Mouse (Mus musculus): ENCODE results near the gene Siva1. TPM values are rescaled to one million over a fixed set of nuclear protein-coding genes. Genes with fewer than 3 reads are reported as not detected.

The Siva1 gene
- polyA plus RNA-seq, 1 experiment from 2014 or later, result 361 TPM

GRCm38 (mm10) chr12:112609031-112609430 is 35.4 kb upstream of the Siva1 start:
- no peaks in the 10 kb centered on the region for H3K27me3 ChIP-seq (ENCODE audit: low read depth, poor library complexity, severe bottlenecking)
- 92% methylated on average over 10 of the region's 10 CpGs for WGBS
- no peak overlapping the region for H3K4me3 ChIP-seq
- H3K9me3 ChIP-seq (replicated peaks), result no peaks in the 10 kb centered on the region
- no peak overlapping the region for H3K27ac ChIP-seq (replicated peaks)
- peaks cover 9% of the 10 kb centered on the region for H3K4me1 ChIP-seq
- no peak for DNase-seq (ENCODE audit: low spot score)
- H3K36me3 ChIP-seq, result no peaks in the 10 kb centered on the region

GRCm38 (mm10) chr12:112616668-112617067 is 27.8 kb upstream of the Siva1 start:
- H3K27me3 ChIP-seq (ENCODE audit: low read depth, poor library complexity, severe bottlenecking), result peaks cover 42% of the 10 kb centered on the region
- no peak for DNase-seq (ENCODE audit: low spot score)
- no peaks in the 10 kb centered on the region for H3K36me3 ChIP-seq
- H3K27ac ChIP-seq (replicated peaks), result no peak overlapping the region
- H3K4me1 ChIP-seq, result peaks cover 43% of the 10 kb centered on the region
- WGBS, result 64% methylated on average over 9 of the region's 9 CpGs
- no peaks in the 10 kb centered on the region for H3K9me3 ChIP-seq (replicated peaks)
- no peak overlapping the region for H3K4me3 ChIP-seq

- peaks cover 48% of the 10 kb centered on the region for H3K27me3 ChIP-seq (ENCODE audit: low read depth, poor library complexity, severe bottlenecking)
- no peak for DNase-seq (ENCODE audit: low spot score)
- H3K27ac ChIP-seq (replicated peaks), result no peak overlapping the region
- H3K36me3 ChIP-seq, result no peaks in the 10 kb centered on the region
- WGBS, result 93% methylated on average over 11 of the region's 11 CpGs
- H3K9me3 ChIP-seq (replicated peaks), result no peaks in the 10 kb centered on the region
- H3K4me3 ChIP-seq, result no peak overlapping the region
- peaks cover 43% of the 10 kb centered on the region for H3K4me1 ChIP-seq
Observed at GRCm38 (mm10) chr12:112617184-112617583, 27.3 kb upstream of the Siva1 start.

- Histone ChIP-seq H3K4me1 (peaks cover 48% of the 10 kb centered on the region), H3K27me3 (ENCODE audit: low read depth, poor library complexity, severe bottlenecking) (peaks cover 55% of the 10 kb centered on the region), H3K27ac (replicated peaks) (peak overlapping the region; percentile 69), H3K9me3 (replicated peaks) (no peaks in the 10 kb centered on the region), H3K4me3 (no peak overlapping the region), H3K36me3 (no peaks in the 10 kb centered on the region)
- 12% methylated on average over 8 of the region's 8 CpGs for WGBS
- DNase-seq (ENCODE audit: low spot score), result peak; percentile 81
Observed at GRCm38 (mm10) chr12:112617898-112618380, 26.5 kb upstream of the Siva1 start.

GRCm38 (mm10) chr12:112618981-112619685 is 25.3 kb upstream of the Siva1 start:
- peak overlapping the region; percentile 84; the same call in 1 of the 2 replicates for H3K27ac ChIP-seq (replicated peaks)
- H3K4me1 ChIP-seq, result peaks cover 60% of the 10 kb centered on the region
- 20% methylated on average over 13 of the region's 13 CpGs for WGBS
- no peaks in the 10 kb centered on the region for H3K36me3 ChIP-seq
- no peaks in the 10 kb centered on the region for H3K9me3 ChIP-seq (replicated peaks)
- H3K27me3 ChIP-seq (ENCODE audit: low read depth, poor library complexity, severe bottlenecking), result peaks cover 62% of the 10 kb centered on the region
- no peak for DNase-seq (ENCODE audit: low spot score)
- peak overlapping the region; percentile 68 for H3K4me3 ChIP-seq

GRCm38 (mm10) chr12:112619686-112620353 is 24.7 kb upstream of the Siva1 start, which contains the start of gene Adssl1:
Gene Adssl1, plus strand, starts transcription at chr12:112620045.
- Histone ChIP-seq H3K27me3 (ENCODE audit: low read depth, poor library complexity, severe bottlenecking) (peaks cover 62% of the 10 kb centered on the region), H3K27ac (replicated peaks) (peak within 1 kb of the TSS; percentile 84), H3K9me3 (replicated peaks) (no peaks in the 10 kb centered on the region), H3K4me3 (peak within 1 kb of the TSS; percentile 68), H3K4me1 (peaks cover 60% of the 10 kb centered on the region), H3K36me3 (no peaks in the 10 kb centered on the region)
- WGBS, result under 1% methylated on average over 56 of the region's 56 CpGs
- DNase-seq (ENCODE audit: low spot score), result peak; percentile 72

GRCm38 (mm10) chr12:112620354-112621061 is 24.0 kb upstream of the Siva1 start:
- H3K4me3 ChIP-seq, result peak overlapping the region; percentile 68
- H3K27me3 ChIP-seq (ENCODE audit: low read depth, poor library complexity, severe bottlenecking), result peaks cover 62% of the 10 kb centered on the region
- H3K36me3 ChIP-seq, result no peaks in the 10 kb centered on the region
- 11% methylated on average over 16 of the region's 16 CpGs for WGBS
- no peaks in the 10 kb centered on the region for H3K9me3 ChIP-seq (replicated peaks)
- peaks cover 55% of the 10 kb centered on the region for H3K4me1 ChIP-seq
- no peak for DNase-seq (ENCODE audit: low spot score)
- peak overlapping the region; percentile 84 for H3K27ac ChIP-seq (replicated peaks)

GRCm38 (mm10) chr12:112621900-112622299 is 22.6 kb upstream of the Siva1 start:
- no peak overlapping the region for H3K4me3 ChIP-seq
- H3K27ac ChIP-seq (replicated peaks), result no peak overlapping the region
- H3K27me3 ChIP-seq (ENCODE audit: low read depth, poor library complexity, severe bottlenecking), result peaks cover 61% of the 10 kb centered on the region
- no peak for DNase-seq (ENCODE audit: low spot score)
- no peaks in the 10 kb centered on the region for H3K36me3 ChIP-seq
- H3K9me3 ChIP-seq (replicated peaks), result no peaks in the 10 kb centered on the region
- 85% methylated on average over 3 of the region's 3 CpGs for WGBS
- peaks cover 54% of the 10 kb centered on the region for H3K4me1 ChIP-seq

GRCm38 (mm10) chr12:112623742-112624141 is 20.7 kb upstream of the Siva1 start:
- H3K27ac ChIP-seq (replicated peaks), result peak overlapping the region; percentile 43; the same call in 1 of the 2 replicates
- H3K27me3 ChIP-seq (ENCODE audit: low read depth, poor library complexity, severe bottlenecking), result peaks cover 49% of the 10 kb centered on the region
- H3K9me3 ChIP-seq (replicated peaks), result no peaks in the 10 kb centered on the region
- 21% methylated on average over 2 of the region's 2 CpGs for WGBS
- H3K4me3 ChIP-seq, result no peak overlapping the region
- no peaks in the 10 kb centered on the region for H3K36me3 ChIP-seq
- peaks cover 50% of the 10 kb centered on the region for H3K4me1 ChIP-seq
- DNase-seq (ENCODE audit: low spot score), result peak; percentile 75

- Histone ChIP-seq H3K27me3 (ENCODE audit: low read depth, poor library complexity, severe bottlenecking) (peaks cover 29% of the 10 kb centered on the region), H3K4me1 (peaks cover 40% of the 10 kb centered on the region), H3K27ac (replicated peaks) (no peak overlapping the region), H3K4me3 (no peak overlapping the region), H3K36me3 (no peaks in the 10 kb centered on the region), H3K9me3 (replicated peaks) (no peaks in the 10 kb centered on the region)
- DNase-seq (ENCODE audit: low spot score), result no peak
- 89% methylated on average over 4 of the region's 4 CpGs for WGBS
Observed at GRCm38 (mm10) chr12:112625700-112626099, 18.8 kb upstream of the Siva1 start.

- Histone ChIP-seq H3K27me3 (ENCODE audit: low read depth, poor library complexity, severe bottlenecking) (peaks cover 22% of the 10 kb centered on the region), H3K4me3 (no peak overlapping the region), H3K4me1 (peaks cover 37% of the 10 kb centered on the region), H3K27ac (replicated peaks) (no peak overlapping the region), H3K36me3 (no peaks in the 10 kb centered on the region), H3K9me3 (replicated peaks) (no peaks in the 10 kb centered on the region)
- no peak for DNase-seq (ENCODE audit: low spot score)
- 87% methylated on average over 6 of the region's 6 CpGs for WGBS
Observed at GRCm38 (mm10) chr12:112626455-112626854, 18.0 kb upstream of the Siva1 start.

- peak; percentile 32 for DNase-seq (ENCODE audit: low spot score)
- H3K4me1 ChIP-seq, result peaks cover 43% of the 10 kb centered on the region
- H3K36me3 ChIP-seq, result no peaks in the 10 kb centered on the region
- H3K27me3 ChIP-seq (ENCODE audit: low read depth, poor library complexity, severe bottlenecking), result peaks cover 13% of the 10 kb centered on the region
- no peak overlapping the region for H3K4me3 ChIP-seq
- no peak overlapping the region for H3K27ac ChIP-seq (replicated peaks)
- 57% methylated on average over 7 of the region's 7 CpGs for WGBS
- no peaks in the 10 kb centered on the region for H3K9me3 ChIP-seq (replicated peaks)
Observed at GRCm38 (mm10) chr12:112627097-112627881, 17.2 kb upstream of the Siva1 start.

Measured in midbrain, embryonic 10.5 days (tissue).